Mouse (Mus musculus) stomach, adult 2 months (tissue): ENCODE measurements around the gene Kxd1. TPM values are rescaled to one million over a fixed set of nuclear protein-coding genes. Genes with fewer than 3 reads are reported as not detected.

Experiments used
- polyA plus RNA-seq: library from polyadenylated mRNA; depleted of rRNA; stranded (reverse); fragments of >200 nt; gene quantifications from 2 replicates; pipeline ENCODE4 v1.2.3, GENCODE M21; 2012; rRNA removed

Kxd1 gene
- polyA plus RNA-seq = 39.8 and 46.2 TPM in 2 replicates

DNA sequence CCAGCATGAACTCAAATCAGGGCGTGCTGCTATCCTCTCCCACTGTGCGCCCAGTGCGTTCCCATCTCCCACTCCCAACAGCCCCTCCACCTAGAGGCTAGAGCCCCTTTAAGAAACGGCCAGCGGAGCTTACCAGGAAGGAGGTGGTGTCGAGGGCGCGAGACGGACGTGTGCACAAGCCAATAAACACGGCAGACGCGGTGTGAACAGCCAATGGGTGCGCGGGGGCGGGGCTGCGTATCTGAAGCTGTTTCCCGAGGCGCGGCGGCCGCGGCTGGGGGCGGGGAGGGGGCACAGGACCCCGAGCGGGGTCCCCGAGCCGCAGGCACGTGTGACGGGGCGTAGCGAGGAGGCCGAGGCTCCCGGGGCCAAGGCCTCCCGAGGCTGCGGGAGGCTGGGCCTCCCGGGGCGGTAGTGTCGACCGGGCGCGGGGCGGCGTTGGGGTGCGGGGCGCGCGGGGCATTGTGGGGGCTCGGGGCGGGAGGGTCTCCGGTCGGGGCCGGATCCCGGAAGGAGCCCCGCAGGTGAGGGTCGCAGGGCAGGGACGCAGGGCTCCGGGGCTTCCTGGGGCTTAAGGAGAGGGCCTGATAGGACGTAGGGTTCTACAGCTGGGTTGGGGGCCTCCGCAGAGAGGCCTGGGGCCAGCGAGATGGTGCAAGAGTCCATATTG lies at the start of gene Kxd1, which contains the start of gene Fkbp8:
Gene Kxd1 (minus strand): TSS at position 445 of the 670 bp plus-strand sequence.
Gene Fkbp8 (plus strand): TSS at position 213 of the 670 bp plus-strand sequence.

DNA sequence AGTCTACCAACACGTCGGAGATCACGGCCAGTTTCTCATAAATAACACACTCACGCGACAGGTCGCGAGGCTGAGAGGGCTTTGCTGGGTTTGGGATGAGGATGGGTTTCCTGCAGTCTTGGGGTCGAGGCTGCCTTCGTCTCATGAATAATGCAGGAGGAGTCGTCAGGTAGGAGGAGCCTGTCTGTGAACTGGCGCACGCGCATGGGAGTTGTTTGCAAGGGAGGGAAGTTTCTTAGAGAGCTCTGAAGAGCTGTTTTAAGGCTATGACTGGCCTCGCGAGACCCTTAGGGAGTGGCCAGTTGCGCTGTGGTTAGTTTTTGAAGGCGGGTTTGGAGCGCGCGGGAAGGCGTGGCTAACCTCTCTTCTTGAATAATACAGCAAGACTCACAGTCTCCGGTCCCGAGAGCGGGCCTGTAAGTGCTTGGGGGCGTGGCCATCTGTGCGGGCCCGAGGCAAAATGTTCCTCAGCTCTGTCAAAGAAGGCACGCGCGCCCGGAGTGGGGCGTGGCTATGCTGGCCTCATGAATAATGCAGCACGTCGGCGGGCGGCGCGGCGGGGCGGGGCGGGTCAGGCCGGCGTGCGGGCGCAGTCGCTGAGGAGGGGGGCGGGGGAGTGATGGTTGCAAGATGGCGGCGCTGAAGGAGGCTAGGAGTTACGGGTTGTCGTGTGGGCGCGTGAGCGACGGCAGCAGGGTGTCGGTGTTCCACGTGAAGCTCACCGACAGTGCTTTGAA lies 11.5 kb upstream of the Kxd1 start, which contains the start of gene Ell:
Gene Ell (plus strand): TSS at position 381 of the 737 bp plus-strand sequence.

DNA sequence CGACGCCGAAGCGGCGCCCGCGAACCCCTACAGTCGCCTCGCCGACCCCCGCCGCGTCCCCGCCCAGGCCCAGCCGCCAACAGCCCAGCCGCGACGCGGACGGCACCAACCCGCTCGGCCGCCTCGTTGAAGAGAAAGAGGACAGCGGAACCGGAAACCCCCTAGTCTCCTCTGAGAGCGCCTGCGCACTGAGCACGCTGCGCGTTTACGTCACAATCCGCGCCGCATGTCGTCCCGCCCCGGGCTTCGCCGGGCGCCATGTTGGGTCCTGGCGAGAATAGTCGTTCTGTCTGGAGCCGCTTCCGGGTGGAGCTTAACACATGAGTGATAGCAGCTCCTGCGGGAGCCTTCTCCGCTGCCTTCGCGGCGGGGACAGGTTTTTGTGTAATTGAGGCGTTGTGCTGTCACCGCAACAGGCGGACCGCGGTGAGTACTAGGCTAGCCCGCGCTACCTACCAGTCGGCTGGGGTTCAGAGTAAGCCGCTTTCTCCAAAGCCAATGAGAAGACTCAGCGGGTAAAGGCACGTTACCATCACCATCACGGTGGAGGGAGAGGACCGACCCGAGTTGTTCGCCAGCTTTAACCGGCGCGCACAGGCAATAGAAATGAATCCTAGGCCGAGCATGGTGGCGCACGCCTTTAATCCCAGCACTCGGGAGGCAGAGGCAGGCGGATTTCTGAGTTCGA lies 17.4 kb downstream of the Kxd1 start, which contains the start of gene Uba52:
Gene Uba52 (minus strand): TSS at position 574 of the 688 bp plus-strand sequence.

DNA sequence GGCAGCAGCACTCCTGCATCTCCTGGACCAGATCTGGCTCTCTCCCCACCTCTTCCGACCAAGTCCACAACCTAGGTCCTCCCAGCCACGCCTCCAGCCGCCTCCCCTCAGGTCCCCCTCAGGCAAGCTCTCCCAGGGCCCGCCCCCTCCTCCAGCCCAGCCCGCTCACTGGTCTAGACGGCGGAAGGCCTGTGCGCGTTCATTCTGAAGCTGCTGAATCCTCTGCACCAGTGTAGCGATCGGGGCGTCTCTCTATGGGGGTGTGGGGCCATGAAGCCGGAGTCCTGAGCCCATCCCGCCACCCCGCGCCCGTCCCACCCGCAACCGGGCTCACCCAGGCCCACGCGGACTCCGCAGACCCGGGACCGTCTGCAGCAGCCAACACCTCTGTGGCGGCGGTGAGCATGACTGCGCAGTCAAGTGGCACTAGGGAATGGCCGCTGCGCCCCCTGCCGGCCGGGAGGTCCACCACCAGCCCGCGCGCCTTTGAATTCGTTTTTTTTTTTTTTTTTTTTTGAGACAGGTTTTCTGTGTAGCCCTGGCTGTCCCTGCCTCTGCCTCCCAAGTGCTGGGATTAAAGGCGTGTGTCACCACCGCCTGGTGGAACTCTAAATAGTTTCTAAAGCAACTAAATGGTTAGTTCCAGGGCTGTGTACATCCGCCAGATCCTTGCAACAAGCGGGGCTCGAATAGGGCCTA lies 21.3 kb downstream of the Kxd1 start, which contains the start of gene Rex1bd:
Gene Rex1bd (minus strand): TSS at position 425 of the 699 bp plus-strand sequence.

DNA sequence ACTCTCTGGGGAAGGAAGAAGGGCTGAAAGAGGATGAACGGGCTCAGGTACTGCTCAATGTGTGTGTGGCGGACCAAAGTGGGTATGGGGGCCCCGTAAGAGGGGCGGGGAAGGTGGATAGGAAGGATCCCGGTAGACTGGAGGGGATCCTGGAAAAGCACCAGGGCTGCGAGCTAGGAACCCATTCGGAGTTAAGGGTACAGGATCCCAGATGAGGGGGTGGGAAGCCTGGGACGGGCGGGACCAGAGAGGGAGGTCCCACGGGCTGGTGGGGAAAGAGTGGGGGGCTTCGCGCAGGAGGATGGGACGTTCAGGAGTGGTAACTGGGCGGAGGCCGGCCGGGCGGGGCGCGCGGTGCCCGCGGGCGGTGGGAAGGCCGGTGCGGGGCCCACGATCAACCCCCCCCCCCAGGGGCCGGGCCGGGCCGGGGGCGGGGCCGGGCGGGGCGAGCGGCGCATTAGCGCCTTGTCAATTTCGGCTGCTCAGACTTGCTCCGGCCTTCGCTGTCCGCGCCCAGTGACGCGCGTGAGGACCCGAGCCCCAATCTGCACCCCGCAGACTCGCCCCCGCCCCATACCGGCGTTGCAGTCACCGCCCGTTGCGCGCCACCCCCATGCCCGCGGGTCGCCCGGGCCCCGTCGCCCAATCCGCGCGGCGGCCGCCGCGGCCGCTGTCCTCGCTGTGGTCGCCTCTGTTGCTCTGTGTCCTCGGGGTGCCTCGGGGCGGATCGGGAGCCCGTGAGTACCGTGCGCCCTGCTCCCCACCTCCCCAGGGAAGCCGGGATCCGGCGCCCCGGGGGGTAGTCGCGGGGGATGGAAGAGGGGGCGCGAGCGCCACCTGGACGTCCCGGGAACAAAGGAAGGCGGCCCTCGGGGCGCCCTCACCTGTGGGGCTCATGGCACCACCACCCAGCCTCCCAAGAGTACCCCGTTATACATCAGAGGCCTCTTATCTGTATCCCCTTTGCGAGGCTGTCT lies 34.8 kb downstream of the Kxd1 start, which contains the start of gene Crlf1:
Gene Crlf1 (plus strand): TSS at position 495 of the 977 bp plus-strand sequence.

DNA sequence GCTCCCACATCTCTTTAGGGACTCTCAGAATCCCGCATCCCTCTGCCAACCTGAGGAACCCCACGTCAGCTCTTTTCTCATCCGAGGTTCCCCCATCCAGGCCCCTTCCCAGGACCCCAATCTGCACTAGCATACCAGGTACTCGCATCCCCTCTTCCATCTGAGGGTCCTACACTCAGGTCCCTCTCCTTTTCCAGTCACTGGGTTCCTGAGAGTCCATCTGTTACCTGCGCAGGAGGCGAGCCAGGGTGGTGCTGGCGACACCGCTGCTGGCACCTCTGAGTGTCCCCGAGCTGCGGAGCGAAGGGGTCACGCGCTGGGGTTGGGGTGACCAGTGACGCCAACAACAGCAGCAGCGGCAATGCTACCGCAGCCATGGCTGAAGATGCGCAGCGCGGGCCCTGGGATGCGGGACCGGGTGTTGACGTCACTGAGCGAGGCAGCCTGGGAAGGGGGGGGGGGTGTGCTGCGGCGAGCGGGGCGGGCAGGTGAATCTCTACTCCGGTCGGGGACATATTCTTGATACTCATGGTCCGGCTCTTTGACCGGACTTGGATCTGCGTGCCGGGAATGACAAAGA lies 40.7 kb downstream of the Kxd1 start, which contains the start of gene Tmem59l:
Gene Tmem59l (minus strand): TSS at position 418 of the 580 bp plus-strand sequence.

DNA sequence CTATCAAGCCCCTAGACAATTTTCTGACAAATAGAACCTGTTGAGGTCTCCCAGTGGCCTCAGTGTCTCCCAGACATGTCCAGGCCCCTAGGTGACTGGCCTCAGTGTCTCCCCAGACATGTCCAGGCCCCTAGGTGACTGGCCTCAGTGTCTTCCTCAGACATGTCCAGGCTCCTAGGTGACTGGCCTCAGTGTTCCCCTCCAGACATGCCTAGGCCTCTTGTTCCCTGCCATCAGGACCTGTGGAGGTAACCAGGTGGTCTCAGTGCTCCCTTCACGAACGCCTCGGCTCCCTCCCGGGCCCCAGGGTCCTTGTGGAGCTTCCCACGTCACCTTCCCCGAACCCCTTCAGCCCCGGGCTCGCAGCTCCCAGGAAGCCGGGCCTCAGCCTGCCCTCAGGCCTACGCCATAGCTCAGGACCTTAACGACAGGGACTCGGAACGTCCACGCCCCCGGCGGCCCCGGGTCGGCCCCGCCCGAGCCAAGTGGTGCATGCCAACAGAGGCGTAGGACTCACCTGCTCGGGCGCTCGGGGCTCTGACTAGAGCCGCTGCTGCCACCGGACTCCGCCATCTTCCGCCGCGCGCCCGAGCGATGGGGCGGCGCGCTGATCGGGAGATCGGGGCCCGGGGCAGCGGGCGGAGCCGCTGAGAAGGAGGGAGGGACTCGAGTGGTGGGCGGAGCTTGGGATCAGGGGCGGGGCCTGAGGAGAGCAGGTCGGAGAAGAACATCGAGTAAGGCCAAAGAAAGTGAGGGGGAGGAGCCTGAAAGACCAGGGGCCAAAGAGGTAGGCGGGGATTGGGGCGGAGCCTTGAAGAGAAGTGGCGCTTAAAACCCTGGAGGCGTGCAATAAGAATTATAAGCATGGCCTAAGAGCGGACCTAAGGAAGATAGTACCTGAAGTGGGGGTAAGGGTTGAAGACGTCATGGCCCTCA lies 51.2 kb downstream of the Kxd1 start, which contains the start of gene Klhl26:
Gene Klhl26 (minus strand): TSS at position 636 of the 936 bp plus-strand sequence.

Other genes with a start within 250 kb of the Kxd1 start
- 16.3 and 20.1 TPM in 2 replicates for gene Homer3, start 245.1 kb downstream of the Kxd1 start, polyA plus RNA-seq
- 27.2 and 35.4 TPM in 2 replicates for gene Ddx49, start 225.5 kb downstream of the Kxd1 start, polyA plus RNA-seq
- gene Cope, start 225.4 kb downstream of the Kxd1 start, polyA plus RNA-seq = 316 and 417 TPM in 2 replicates
- 0.60 and 0.78 TPM in 2 replicates for gene Cers1, start 212.2 kb downstream of the Kxd1 start, polyA plus RNA-seq
- 2.0 and 2.2 TPM in 2 replicates for gene Gdf1, start 198.1 kb downstream of the Kxd1 start, polyA plus RNA-seq
- gene Upf1, start 174.7 kb downstream of the Kxd1 start, polyA plus RNA-seq = 19.1 and 21.6 TPM in 2 replicates
- gene Comp, start 154.4 kb downstream of the Kxd1 start, polyA plus RNA-seq = 0.14 and 0.28 TPM in 2 replicates
- 9.5 and 10.2 TPM in 2 replicates for gene Crtc1, start 88.4 kb downstream of the Kxd1 start, polyA plus RNA-seq
- 20.8 and 22.8 TPM in 2 replicates for gene Klhl26, start 51.0 kb downstream of the Kxd1 start, polyA plus RNA-seq
- 1.1 and 2.1 TPM in 2 replicates for gene Tmem59l, start 40.6 kb downstream of the Kxd1 start, polyA plus RNA-seq
- 3.8 and 8.9 TPM in 2 replicates for gene Crlf1, start 34.8 kb downstream of the Kxd1 start, polyA plus RNA-seq
- 97.6 and 155 TPM in 2 replicates for gene Rex1bd, start 21.2 kb downstream of the Kxd1 start, polyA plus RNA-seq
- 632 and 635 TPM in 2 replicates for gene Uba52, start 17.2 kb downstream of the Kxd1 start, polyA plus RNA-seq
- gene Fkbp8, start 232 bp downstream of the Kxd1 start, polyA plus RNA-seq = 182 and 242 TPM in 2 replicates
- 18.0 and 18.3 TPM in 2 replicates for gene Ell, start 11.5 kb upstream of the Kxd1 start, polyA plus RNA-seq
- 48.7 and 85.8 TPM in 2 replicates for gene Isyna1, start 66.4 kb upstream of the Kxd1 start, polyA plus RNA-seq
- gene Ssbp4, start 80.9 kb upstream of the Kxd1 start, polyA plus RNA-seq = 157 and 297 TPM in 2 replicates
- gene Lrrc25, start 88.2 kb upstream of the Kxd1 start, polyA plus RNA-seq = 2.1 and 5.5 TPM in 2 replicates
- 1.5 and 4.3 TPM in 2 replicates for gene Gdf15, start 104.5 kb upstream of the Kxd1 start, polyA plus RNA-seq
- gene Pgpep1, start 132.4 kb upstream of the Kxd1 start, polyA plus RNA-seq = 6.0 and 8.1 TPM in 2 replicates
- gene Lsm4, start 145.3 kb upstream of the Kxd1 start, polyA plus RNA-seq = 43.4 and 55.5 TPM in 2 replicates
- 305 and 826 TPM in 2 replicates for gene Jund, start 171.0 kb upstream of the Kxd1 start, polyA plus RNA-seq
- gene Iqcn, start 175.5 kb upstream of the Kxd1 start, polyA plus RNA-seq = 0.01 and 0.06 TPM in 2 replicates
- gene Gm3336, start 190.6 kb upstream of the Kxd1 start, polyA plus RNA-seq = 78.8 and 98.8 TPM in 2 replicates
- 4.4 and 8.1 TPM in 2 replicates for gene Pde4c, start 195.8 kb upstream of the Kxd1 start, polyA plus RNA-seq
- gene Rab3a, start 226.7 kb upstream of the Kxd1 start, polyA plus RNA-seq = 26.6 and 31.2 TPM in 2 replicates
- 90.0 and 283 TPM in 2 replicates for gene Mpv17l2, start 233.0 kb upstream of the Kxd1 start, polyA plus RNA-seq
- gene Pik3r2, start 248.8 kb upstream of the Kxd1 start, polyA plus RNA-seq = 152 and 224 TPM in 2 replicates